Mouse (Mus musculus): ENCODE measurements around the gene Usp20. TPM values are rescaled to one million over a fixed set of nuclear protein-coding genes. Genes with fewer than 3 reads are reported as not detected.

Gene Usp20
- polyA plus RNA-seq, 1 experiment from 2014 or later: 14.8 TPM

DNA sequence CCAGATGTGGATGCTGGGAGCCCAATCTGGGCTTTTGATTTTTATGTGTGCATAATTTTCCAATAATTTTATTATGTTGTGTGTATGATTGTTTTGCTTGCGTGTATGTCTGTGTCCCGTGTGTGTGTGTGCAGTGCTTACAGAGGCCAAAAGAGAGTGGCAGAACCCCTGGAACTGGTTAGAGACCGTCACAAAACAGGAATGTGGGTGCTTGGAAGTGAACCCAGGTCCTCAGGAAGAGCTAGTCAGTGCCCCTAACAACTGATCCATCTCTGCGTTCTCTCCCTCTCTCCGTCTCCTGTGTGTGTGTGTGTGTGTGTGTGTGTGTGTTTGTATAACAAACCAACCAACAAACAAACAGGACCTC is 29.6 kb upstream of the Usp20 start:
- no peaks in the 10 kb centered on the region for H3K27me3 ChIP-seq (ENCODE audit: control insufficient read depth, insufficient read depth, low read length)
- peak overlapping the region; percentile 80; the same call in 1 of the 2 replicates for H3K27ac ChIP-seq (ENCODE audit: low read depth, low read length)
- DNase-seq (ENCODE audit: low spot score) (no peak), ATAC-seq (ENCODE audit: low FRiP score) (no peak)
- H3K9me3 ChIP-seq (ENCODE audit: control insufficient read depth, low read length): no peaks in the 10 kb centered on the region
- H3K9ac ChIP-seq (ENCODE audit: low read depth, low read length): peak overlapping the region; percentile 45
- H3K36me3 ChIP-seq (ENCODE audit: control insufficient read depth, insufficient read depth, low read length): no peaks in the 10 kb centered on the region
- peak overlapping the region; percentile 85 for H3K4me3 ChIP-seq (ENCODE audit: low read depth, low read length)
- H3K4me1 ChIP-seq (replicated peaks; ENCODE audit: control insufficient read depth, insufficient read depth, low read length): peaks cover 9% of the 10 kb centered on the region; the same call in 1 of the 2 replicates
- peak overlapping the region; percentile 89 for H3K4me2 ChIP-seq (replicated peaks; ENCODE audit: low read depth, low read length)
- WGBS: 35% methylated on average over 5 of the region's 5 CpGs

- Histone ChIP-seq H3K36me3 (ENCODE audit: control insufficient read depth, insufficient read depth, low read length) (0 out of 2 replicates have a peak, but pooled peaks cover under 1% of the 10 kb centered on the region), H3K4me3 (ENCODE audit: low read depth, low read length) (peak within 1 kb of the TSS; percentile 85), H3K4me2 (replicated peaks; ENCODE audit: low read depth, low read length) (peak within 1 kb of the TSS; percentile 89), H3K27ac (ENCODE audit: low read depth, low read length) (peak within 1 kb of the TSS; percentile 80), H3K9ac (ENCODE audit: low read depth, low read length) (peak within 1 kb of the TSS; percentile 69), H3K27me3 (ENCODE audit: control insufficient read depth, insufficient read depth, low read length) (no peaks in the 10 kb centered on the region), H3K4me1 (replicated peaks; ENCODE audit: control insufficient read depth, insufficient read depth, low read length) (peaks cover 9% of the 10 kb centered on the region; the same call in 1 of the 2 replicates), H3K9me3 (ENCODE audit: control insufficient read depth, low read length) (no peaks in the 10 kb centered on the region)
- peak; percentile 89 for ATAC-seq (ENCODE audit: low FRiP score)
- DNase-seq (ENCODE audit: low spot score): peak; percentile 94
- under 1% methylated on average over 60 of the region's 60 CpGs for WGBS
These were observed 29.1 kb upstream of the Usp20 start, which contains the start of gene Tor1b for GRCm38 (mm10) chr2:30952824-30953490. Tor1b (plus strand) TSS chr2:30952959.

GRCm38 (mm10) chr2:30954797-30955196 is 27.3 kb upstream of the Usp20 start:
- peaks cover 10% of the 10 kb centered on the region for H3K36me3 ChIP-seq (ENCODE audit: control insufficient read depth, insufficient read depth, low read length)
- no peak overlapping the region for H3K4me3 ChIP-seq (ENCODE audit: low read depth, low read length)
- no peaks in the 10 kb centered on the region for H3K27me3 ChIP-seq (ENCODE audit: control insufficient read depth, insufficient read depth, low read length)
- DNase-seq (ENCODE audit: low spot score): no peak
- WGBS: 75% methylated on average over 6 of the region's 6 CpGs
- no peak overlapping the region for H3K4me2 ChIP-seq (replicated peaks; ENCODE audit: low read depth, low read length)
- H3K27ac ChIP-seq (ENCODE audit: low read depth, low read length): no peak overlapping the region
- H3K4me1 ChIP-seq (replicated peaks; ENCODE audit: control insufficient read depth, insufficient read depth, low read length): peaks cover 9% of the 10 kb centered on the region; the same call in 1 of the 2 replicates
- no peaks in the 10 kb centered on the region for H3K9me3 ChIP-seq (ENCODE audit: control insufficient read depth, low read length)
- no peak for ATAC-seq (ENCODE audit: low FRiP score)
- no peak overlapping the region for H3K9ac ChIP-seq (ENCODE audit: low read depth, low read length)

GRCm38 (mm10) chr2:30957511-30957910 is 24.6 kb upstream of the Usp20 start:
- WGBS: 85% methylated on average over 4 of the region's 4 CpGs
- DNase-seq (ENCODE audit: low spot score): no peak
- H3K9me3 ChIP-seq (ENCODE audit: control insufficient read depth, low read length): no peaks in the 10 kb centered on the region
- H3K27me3 ChIP-seq (ENCODE audit: control insufficient read depth, insufficient read depth, low read length): no peaks in the 10 kb centered on the region
- H3K36me3 ChIP-seq (ENCODE audit: control insufficient read depth, insufficient read depth, low read length): peaks cover 16% of the 10 kb centered on the region
- peaks cover 9% of the 10 kb centered on the region; the same call in 1 of the 2 replicates for H3K4me1 ChIP-seq (replicated peaks; ENCODE audit: control insufficient read depth, insufficient read depth, low read length)
- H3K4me2 ChIP-seq (replicated peaks; ENCODE audit: low read depth, low read length): no peak overlapping the region
- no peak for ATAC-seq (ENCODE audit: low FRiP score)
- H3K9ac ChIP-seq (ENCODE audit: low read depth, low read length): no peak overlapping the region
- H3K4me3 ChIP-seq (ENCODE audit: low read depth, low read length): no peak overlapping the region
- no peak overlapping the region for H3K27ac ChIP-seq (ENCODE audit: low read depth, low read length)

- peaks cover 17% of the 10 kb centered on the region for H3K36me3 ChIP-seq (ENCODE audit: control insufficient read depth, insufficient read depth, low read length)
- no peak for ATAC-seq (ENCODE audit: low FRiP score)
These were observed 23.4 kb upstream of the Usp20 start for GRCm38 (mm10) chr2:30958726-30959125.

DNA sequence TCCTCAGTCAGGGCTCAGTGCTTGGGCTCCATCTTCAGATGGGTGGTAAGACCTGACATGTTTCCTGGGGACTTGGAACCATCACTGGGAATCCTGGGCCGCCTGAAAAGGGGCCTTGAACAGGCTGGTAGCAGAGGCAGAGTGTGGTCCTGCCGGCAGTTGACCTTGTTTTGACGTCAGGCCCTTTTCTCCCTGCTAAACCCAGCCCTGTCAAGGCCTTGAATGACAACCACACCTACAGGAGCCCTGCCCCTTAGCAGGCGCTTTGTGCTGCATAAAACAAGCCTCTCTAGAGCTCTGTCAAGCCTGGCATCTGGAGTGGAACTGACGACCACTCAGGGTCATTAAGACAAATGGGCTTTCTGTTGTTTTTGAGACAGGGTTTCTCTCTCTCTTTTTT is 22.2 kb upstream of the Usp20 start:
- H3K9ac ChIP-seq (ENCODE audit: low read depth, low read length): no peak overlapping the region
- WGBS: 51% methylated on average over 5 of the region's 5 CpGs
- H3K4me3 ChIP-seq (ENCODE audit: low read depth, low read length): no peak overlapping the region
- no peak overlapping the region for H3K4me2 ChIP-seq (replicated peaks; ENCODE audit: low read depth, low read length)
- H3K27me3 ChIP-seq (ENCODE audit: control insufficient read depth, insufficient read depth, low read length): no peaks in the 10 kb centered on the region
- no peak overlapping the region for H3K27ac ChIP-seq (ENCODE audit: low read depth, low read length)
- no peaks in the 10 kb centered on the region for H3K4me1 ChIP-seq (replicated peaks; ENCODE audit: control insufficient read depth, insufficient read depth, low read length)
- no peak for ATAC-seq (ENCODE audit: low FRiP score)
- peaks cover 20% of the 10 kb centered on the region for H3K36me3 ChIP-seq (ENCODE audit: control insufficient read depth, insufficient read depth, low read length)
- H3K9me3 ChIP-seq (ENCODE audit: control insufficient read depth, low read length): no peaks in the 10 kb centered on the region
- DNase-seq (ENCODE audit: low spot score): no peak

More at GRCm38 (mm10) chr2:30958726-30959125, 23.4 kb upstream of the Usp20 start:
- Histone ChIP-seq H3K9ac (ENCODE audit: low read depth, low read length) (no peak overlapping the region), H3K27me3 (ENCODE audit: control insufficient read depth, insufficient read depth, low read length) (no peaks in the 10 kb centered on the region), H3K4me3 (ENCODE audit: low read depth, low read length) (no peak overlapping the region), H3K4me1 (replicated peaks; ENCODE audit: control insufficient read depth, insufficient read depth, low read length) (peaks cover 6% of the 10 kb centered on the region; the same call in 1 of the 2 replicates), H3K9me3 (ENCODE audit: control insufficient read depth, low read length) (no peaks in the 10 kb centered on the region), H3K4me2 (replicated peaks; ENCODE audit: low read depth, low read length) (no peak overlapping the region), H3K27ac (ENCODE audit: low read depth, low read length) (no peak overlapping the region)
- no peak for DNase-seq (ENCODE audit: low spot score)
- 90% methylated on average over 14 of the region's 14 CpGs for WGBS

DNA sequence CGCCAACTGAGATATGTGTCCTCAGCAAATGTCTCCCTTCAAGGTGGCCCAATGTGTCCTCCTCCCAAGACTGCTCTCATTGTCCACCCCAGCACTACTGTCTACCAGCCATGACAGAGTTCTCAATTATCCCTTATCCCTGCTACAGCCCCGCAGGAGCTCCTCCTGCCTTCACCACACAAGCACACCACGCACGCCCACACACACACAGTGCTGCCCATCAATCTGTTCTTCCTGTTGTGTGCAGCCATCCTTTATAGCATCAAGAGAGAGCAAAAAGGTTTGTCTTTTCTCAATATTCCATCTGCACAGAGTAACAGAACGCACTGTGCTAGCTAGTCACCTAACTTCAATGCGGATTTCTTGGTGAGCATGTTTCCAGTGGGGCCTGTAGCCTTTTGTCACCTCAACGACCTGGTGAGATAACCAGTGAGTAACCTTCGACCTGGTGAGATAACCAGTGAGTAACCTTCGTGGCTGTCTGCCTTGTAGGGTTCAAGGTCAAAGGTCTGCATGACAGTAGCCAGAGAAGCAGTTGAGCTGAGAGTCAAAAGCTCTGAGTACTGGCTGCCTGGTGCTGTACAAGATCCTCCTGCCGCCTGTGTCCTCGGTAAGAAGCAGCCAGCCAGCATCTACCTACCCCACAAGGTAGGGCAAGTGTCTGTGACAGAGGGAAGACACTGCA is 19.4 kb upstream of the Usp20 start:
- no peak for DNase-seq (ENCODE audit: low spot score)
- 91% methylated on average over 11 of the region's 11 CpGs for WGBS
- H3K9me3 ChIP-seq (ENCODE audit: control insufficient read depth, low read length): no peaks in the 10 kb centered on the region
- H3K4me1 ChIP-seq (replicated peaks; ENCODE audit: control insufficient read depth, insufficient read depth, low read length): peaks cover 9% of the 10 kb centered on the region
- no peak overlapping the region for H3K4me3 ChIP-seq (ENCODE audit: low read depth, low read length)
- ATAC-seq (ENCODE audit: low FRiP score): no peak
- H3K4me2 ChIP-seq (replicated peaks; ENCODE audit: low read depth, low read length): no peak overlapping the region
- H3K36me3 ChIP-seq (ENCODE audit: control insufficient read depth, insufficient read depth, low read length): peaks cover 20% of the 10 kb centered on the region
- no peak overlapping the region for H3K27ac ChIP-seq (ENCODE audit: low read depth, low read length)
- no peaks in the 10 kb centered on the region for H3K27me3 ChIP-seq (ENCODE audit: control insufficient read depth, insufficient read depth, low read length)
- H3K9ac ChIP-seq (ENCODE audit: low read depth, low read length): no peak overlapping the region

- Histone ChIP-seq H3K4me2 (replicated peaks; ENCODE audit: low read depth, low read length) (no peak overlapping the region), H3K9me3 (ENCODE audit: control insufficient read depth, low read length) (no peaks in the 10 kb centered on the region), H3K4me3 (ENCODE audit: low read depth, low read length) (no peak overlapping the region), H3K27ac (ENCODE audit: low read depth, low read length) (no peak overlapping the region), H3K4me1 (replicated peaks; ENCODE audit: control insufficient read depth, insufficient read depth, low read length) (peaks cover 9% of the 10 kb centered on the region), H3K9ac (ENCODE audit: low read depth, low read length) (no peak overlapping the region), H3K27me3 (ENCODE audit: control insufficient read depth, insufficient read depth, low read length) (no peaks in the 10 kb centered on the region), H3K36me3 (ENCODE audit: control insufficient read depth, insufficient read depth, low read length) (0 out of 2 replicates have a peak, but pooled peaks cover 10% of the 10 kb centered on the region)
- DNase-seq (ENCODE audit: low spot score) (no peak), ATAC-seq (ENCODE audit: low FRiP score) (no peak)
- WGBS: 94% methylated on average over 8 of the region's 8 CpGs
These were observed 16.5 kb upstream of the Usp20 start for GRCm38 (mm10) chr2:30965627-30966026.

Measured in hindbrain, embryonic 11.5 days (tissue).